Mouse (Mus musculus) limb, embryonic 14.5 days (tissue): ENCODE measurements at regions not wholly inside any gene's neighbourhood (a gene's known extent, or its start where the extent isn't known, plus 50 kb on each side); places are given as distances from the start of the nearest gene placed in this dataset.

Experiments used
- ATAC-seq: fragments of 200-750 bp; cut with Nextera tagmentation; 2 replicates; pipeline ENCODE4 v1.8.0; 2017; ENCODE audit warnings: low read depth, moderate number of reproducible peaks, moderate TSS enrichment; ENCODE audit not compliant: low FRiP score
- DNase-seq: peaks from one replicate; pipeline ENCODE4 v3.0.0-alpha.2; 2015; ENCODE audit warnings: low spot score
- H3K27ac ChIP-seq: fragments of 300-500 bp; sonication (generic); replicated peaks from 2 replicates; pipeline ENCODE4 v1.5.1; 2014; ENCODE audit warnings: low read depth, mild to moderate bottlenecking, low read length, moderate library complexity, mixed read lengths
- H3K27me3 ChIP-seq: fragments of 300-500 bp; sonication (generic); 2 replicates; pipeline ENCODE4 v1.6.1; 2014; ENCODE audit warnings: low read length, mixed read lengths; ENCODE audit not compliant: control insufficient read depth, insufficient read depth
- H3K36me3 ChIP-seq: fragments of 300-500 bp; sonication (generic); 2 replicates; pipeline ENCODE4 v1.6.1; 2014; ENCODE audit warnings: mild to moderate bottlenecking, low read length, moderate library complexity, mixed read lengths; ENCODE audit not compliant: control insufficient read depth, insufficient read depth
- H3K4me1 ChIP-seq: fragments of 300-500 bp; sonication (generic); 2 replicates; pipeline ENCODE4 v1.6.1; 2014; ENCODE audit warnings: antibody characterized with exemption, low read length, mixed read lengths; ENCODE audit not compliant: control insufficient read depth, insufficient read depth
- H3K4me2 ChIP-seq: fragments of 300-500 bp; sonication (generic); replicated peaks from 2 replicates; pipeline ENCODE4 v1.6.1; 2014; ENCODE audit warnings: low read depth, mild to moderate bottlenecking, low read length, moderate library complexity; ENCODE audit not compliant: severe bottlenecking
- H3K4me3 ChIP-seq: fragments of 300-500 bp; sonication (generic); replicated peaks from 2 replicates; pipeline ENCODE4 v1.5.1; 2014; ENCODE audit warnings: low read length
- H3K9ac ChIP-seq: fragments of 300-500 bp; sonication (generic); 2 replicates; pipeline ENCODE4 v1.6.1; 2014; ENCODE audit warnings: mild to moderate bottlenecking, low read depth, low read length, moderate library complexity; ENCODE audit not compliant: severe bottlenecking
- H3K9me3 ChIP-seq: fragments of 300-500 bp; sonication (generic); 2 replicates; pipeline ENCODE4 v1.6.1; 2016; ENCODE audit warnings: low read length; ENCODE audit not compliant: control insufficient read depth
- POLR2A ChIP-seq: fragments of 200-500 bp; IDR thresholded peaks from 2 replicates; pipeline ENCODE4 v1.8.0; 2012; ENCODE audit warnings: inconsistent platforms, mild to moderate bottlenecking, moderate library complexity, borderline replicate concordance; ENCODE audit not compliant: insufficient read depth, insufficient read length; ENCODE audit errors: extremely low read depth
- WGBS: fragments of 180-500 bp; shearing (Covaris S2); extraction: QIAGEN DNeasy Blood & Tissue Kit; methylation state at CpG from one replicate; pipeline ENCODE4 v1.1.7; 2014; 5-methylcytosine and 5-hydroxymethylcytosine counted together

DNA sequence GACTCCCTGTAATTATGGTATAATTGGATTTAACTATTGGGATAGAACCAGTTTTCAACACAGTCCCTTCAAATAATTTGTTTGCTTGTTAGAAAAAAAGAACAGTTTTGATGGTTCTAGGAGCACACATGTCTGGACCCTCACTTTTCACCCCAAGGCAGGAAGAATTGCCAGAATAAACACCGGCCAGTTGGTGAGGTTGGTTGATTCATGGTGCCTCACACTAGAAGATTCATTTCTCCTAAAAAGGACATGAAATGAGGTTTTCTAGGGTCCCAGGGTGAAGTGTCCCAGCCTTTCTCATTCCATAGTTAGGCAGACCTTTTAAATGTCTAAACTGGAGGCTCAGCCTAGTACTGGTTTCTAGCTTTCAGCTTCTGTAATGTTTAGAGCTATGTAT, 148.7 kb upstream of the Camk1g start:
- DNase-seq (no peak), ATAC-seq (no peak)
- Histone ChIP-seq H3K9me3 (no peaks in the 10 kb centered on the region), H3K36me3 (no peaks in the 10 kb centered on the region), H3K4me3 (no peak overlapping the region), H3K4me2 (no peak overlapping the region), H3K4me1 (peaks cover 34% of the 10 kb centered on the region), H3K9ac (no peak overlapping the region), H3K27me3 (no peaks in the 10 kb centered on the region), H3K27ac (no peak overlapping the region)
- no peak for TF ChIP-seq POLR2A
- 67% methylated on average over 1 of the region's 1 CpGs for WGBS

DNA sequence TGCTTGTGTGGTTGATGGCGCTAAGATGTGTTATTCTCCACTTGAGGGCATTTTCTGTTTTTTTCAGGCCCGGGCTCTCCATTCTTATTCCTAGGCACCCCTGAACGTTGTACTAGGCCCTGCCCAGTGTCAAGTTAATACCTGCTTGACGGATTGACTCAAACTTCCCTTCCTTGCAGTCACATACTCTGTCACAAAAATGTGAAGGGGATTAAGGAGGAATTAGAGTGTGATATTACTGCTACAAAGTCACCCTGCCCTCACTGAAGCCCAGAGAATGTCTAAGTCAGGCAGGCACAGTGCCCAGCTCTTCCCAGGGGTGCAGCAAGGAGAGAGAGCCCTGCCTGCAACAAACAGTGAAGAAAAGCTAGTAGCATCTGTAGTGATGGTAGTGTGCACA, 147.9 kb upstream of the Camk1g start:
- Histone ChIP-seq H3K9me3 (no peaks in the 10 kb centered on the region), H3K36me3 (no peaks in the 10 kb centered on the region), H3K4me2 (no peak overlapping the region), H3K27ac (no peak overlapping the region), H3K27me3 (no peaks in the 10 kb centered on the region), H3K9ac (no peak overlapping the region), H3K4me3 (no peak overlapping the region), H3K4me1 (peaks cover 36% of the 10 kb centered on the region)
- DNase-seq (no peak), ATAC-seq (no peak)
- TF ChIP-seq POLR2A: no peak
- 51% methylated on average over 4 of the region's 4 CpGs for WGBS

DNA sequence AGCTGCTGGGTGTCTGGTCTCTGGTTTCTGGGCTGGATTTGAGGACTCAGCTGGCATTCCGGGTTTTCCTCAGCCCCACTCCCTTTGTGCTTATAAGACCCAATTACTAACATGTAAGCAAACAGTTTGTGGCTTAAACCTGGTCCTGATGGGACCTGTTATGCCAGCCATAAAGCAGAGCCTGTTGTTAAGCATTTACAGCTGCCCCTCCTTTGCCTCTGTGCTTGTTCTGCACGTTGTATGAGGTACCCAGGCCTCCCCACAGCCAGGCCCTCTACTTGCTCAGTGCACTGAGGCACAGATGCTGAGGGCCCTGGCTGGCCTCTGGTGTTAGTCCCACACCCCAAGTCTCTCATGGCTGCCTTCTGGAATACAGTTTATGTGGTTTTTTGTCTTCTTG, 147.2 kb upstream of the Camk1g start:
- H3K9me3 ChIP-seq: no peaks in the 10 kb centered on the region
- no peak overlapping the region for H3K4me3 ChIP-seq
- no peaks in the 10 kb centered on the region for H3K36me3 ChIP-seq
- no peak overlapping the region for H3K27ac ChIP-seq
- H3K4me2 ChIP-seq: no peak overlapping the region
- 0 out of 2 replicates have a peak overlapping the region, but pooled peaks have one; percentile 25 for H3K9ac ChIP-seq
- DNase-seq: no peak
- TF ChIP-seq POLR2A: no peak
- H3K27me3 ChIP-seq: no peaks in the 10 kb centered on the region
- peaks cover 36% of the 10 kb centered on the region for H3K4me1 ChIP-seq
- 12% methylated on average over 2 of the region's 2 CpGs for WGBS
- no peak for ATAC-seq

DNA sequence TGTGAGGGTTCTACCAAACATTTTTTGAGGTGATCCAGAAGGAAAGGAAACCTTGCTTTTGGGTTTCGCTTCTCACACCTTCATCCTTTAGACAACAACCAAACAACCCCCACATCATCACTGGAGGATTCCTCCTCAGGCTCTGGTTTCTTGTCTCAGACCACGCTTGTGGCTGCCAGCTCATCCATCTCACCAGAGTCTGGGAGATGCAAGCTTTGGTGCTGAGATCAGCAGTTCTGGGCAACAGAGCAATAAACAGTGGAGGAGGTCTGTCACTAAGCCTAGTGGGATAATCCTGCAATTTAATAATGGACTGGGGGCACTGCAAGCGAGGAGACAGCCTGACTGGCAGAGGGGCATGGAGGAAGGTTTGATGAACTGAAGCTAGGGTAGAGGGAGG, 146.3 kb upstream of the Camk1g start:
- Histone ChIP-seq H3K4me2 (no peak overlapping the region), H3K4me3 (no peak overlapping the region), H3K9me3 (no peaks in the 10 kb centered on the region), H3K27ac (no peak overlapping the region), H3K36me3 (no peaks in the 10 kb centered on the region), H3K4me1 (peaks cover 36% of the 10 kb centered on the region), H3K27me3 (no peaks in the 10 kb centered on the region), H3K9ac (no peak overlapping the region)
- ATAC-seq (no peak), DNase-seq (no peak)
- 45% methylated on average over 3 of the region's 3 CpGs for WGBS
- TF ChIP-seq POLR2A: no peak

DNA sequence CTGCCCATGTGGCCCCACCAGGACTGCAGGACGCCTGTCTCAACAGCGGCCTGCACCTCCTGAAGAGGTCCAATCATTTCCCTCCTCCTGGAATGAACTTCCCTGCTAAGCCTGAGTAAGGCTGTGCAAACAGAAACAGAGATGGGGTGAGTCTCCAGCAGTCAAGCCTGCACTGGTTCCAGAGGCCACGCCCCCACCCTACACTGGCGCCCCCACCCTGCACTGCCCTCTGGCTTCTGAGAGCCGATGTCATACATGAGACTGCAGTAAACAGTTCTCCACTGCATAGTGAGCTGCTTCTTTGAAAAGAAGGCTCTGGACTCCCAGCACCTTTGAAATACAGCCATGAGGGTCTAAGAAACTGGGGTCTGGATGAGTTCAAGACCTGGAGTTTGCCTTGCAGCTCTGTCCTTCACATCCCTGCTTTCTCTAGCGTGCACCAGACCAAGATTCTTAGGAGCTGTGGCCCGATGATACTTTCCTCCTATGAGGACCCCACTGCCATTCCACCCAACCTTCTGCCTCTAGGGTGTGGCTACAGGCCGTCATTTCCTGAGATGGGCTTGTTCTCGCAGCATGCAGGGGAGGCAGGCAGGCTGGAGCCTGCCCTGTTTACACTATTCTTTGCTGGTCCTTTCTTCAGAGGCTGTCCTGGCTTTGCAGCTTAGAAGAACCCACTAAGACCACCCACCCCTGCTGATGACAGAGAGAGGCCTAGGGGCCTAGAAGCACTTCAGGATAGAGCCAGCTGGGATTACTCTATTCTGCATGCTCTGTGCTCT, 144.0 kb upstream of the Camk1g start:
- Histone ChIP-seq H3K27me3 (no peaks in the 10 kb centered on the region), H3K27ac (peak overlapping the region; percentile 33; the same call in 1 of the 2 replicates), H3K9me3 (no peaks in the 10 kb centered on the region), H3K36me3 (no peaks in the 10 kb centered on the region), H3K4me1 (peaks cover 43% of the 10 kb centered on the region), H3K4me2 (no peak overlapping the region), H3K4me3 (no peak overlapping the region), H3K9ac (no peak overlapping the region)
- no peak for DNase-seq
- peak; percentile 27; the same call in 1 of the 2 replicates for ATAC-seq
- TF ChIP-seq POLR2A: no peak
- WGBS: 39% methylated on average over 9 of the region's 9 CpGs
